In the genomic region with DNA sequence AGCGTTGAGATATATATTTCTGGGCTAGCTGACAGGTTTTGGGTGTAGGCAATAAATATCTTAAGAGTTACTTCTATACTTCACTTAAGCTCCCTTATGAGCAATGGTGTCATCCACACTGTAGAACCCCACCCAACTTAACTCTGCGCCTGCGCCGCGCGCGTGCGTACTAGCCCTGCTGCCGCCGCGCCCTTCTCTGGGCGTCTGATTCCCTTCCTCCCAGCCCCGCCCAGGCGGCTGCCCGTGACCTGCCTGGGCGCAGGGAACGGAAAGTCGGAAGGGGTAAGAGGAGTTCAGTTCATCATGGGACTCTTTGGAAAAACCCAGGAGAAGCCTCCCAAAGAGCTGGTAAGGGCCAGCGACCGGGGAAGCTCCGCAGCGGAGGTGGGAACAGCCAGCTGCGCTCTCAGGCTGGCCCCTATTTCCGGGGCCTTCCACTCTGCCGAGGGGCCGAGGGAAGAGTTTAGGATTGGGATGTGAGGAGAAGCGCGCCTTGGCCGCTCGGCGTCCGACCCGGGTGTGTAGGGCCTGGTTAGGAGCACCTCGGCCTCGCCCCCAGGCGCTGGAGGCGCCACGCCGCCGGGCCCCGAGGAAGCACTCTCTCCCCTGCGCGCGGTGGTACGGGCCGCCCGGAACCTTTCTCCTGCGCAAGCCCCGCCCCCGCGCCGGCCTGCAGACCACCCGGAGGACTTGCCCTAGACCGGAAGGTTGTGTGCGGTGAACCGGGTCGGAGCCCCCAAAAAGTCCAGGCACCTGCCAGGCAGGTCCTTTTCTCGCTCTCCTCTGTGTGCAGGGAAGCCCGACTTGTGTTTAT, we compare ENCODE assay signal across 8 mouse cellular contexts. TPM values are rescaled to one million over a fixed set of nuclear protein-coding genes. Genes with fewer than 3 reads are reported as not detected.
A peak's percentile ranks its signal among the peaks of the same experiment; 100 is the strongest.
DNase-seq lines count a peak whose midpoint lies in the region; ATAC-seq and TF ChIP-seq lines count a peak whose summit lies in the region.

A gene (plus strand): TSS at position 112 of the 814 bp plus-strand sequence.

- WGBS in forebrain, embryonic 10.5 days: under 1% methylated on average over 59 of the region's 59 CpGs
- WGBS in heart, embryonic 15.5 days: under 1% methylated on average over 59 of the region's 59 CpGs
- WGBS in liver, embryonic 14.5 days (ENCODE audit: insufficient replicate concordance): under 1% methylated on average over 57 of the region's 59 CpGs
- 0% methylated on average over 57 of the region's 59 CpGs for WGBS in neural tube, embryonic 11.5 days
- under 1% methylated on average over 55 of the region's 59 CpGs for WGBS in stomach, postnatal 0 days

- H3K4me2 ChIP-seq in heart, embryonic 15.5 days: peak within 1 kb of the TSS; percentile 64
- peak within 1 kb of the TSS; percentile 83 for H3K4me2 ChIP-seq in liver, embryonic 14.5 days (ENCODE audit: low read depth)
- H3K4me2 ChIP-seq in neural tube, embryonic 11.5 days (ENCODE audit: low read depth): peak within 1 kb of the TSS; percentile 36
- peak within 1 kb of the TSS; percentile 62 for H3K4me2 ChIP-seq in stomach, postnatal 0 days (replicated peaks; ENCODE audit: low read depth)

- H3K27ac ChIP-seq in forebrain, embryonic 10.5 days: peak within 1 kb of the TSS; percentile 100
- peak within 1 kb of the TSS; percentile 100 for H3K27ac ChIP-seq in heart, embryonic 15.5 days
- H3K27ac ChIP-seq in liver, embryonic 14.5 days: peak within 1 kb of the TSS; percentile 92
- H3K27ac ChIP-seq in neural tube, embryonic 11.5 days (ENCODE audit: low read depth, low read length): peak within 1 kb of the TSS; percentile 89
- H3K27ac ChIP-seq in stomach, postnatal 0 days (replicated peaks): peak within 1 kb of the TSS; percentile 100

- TF ChIP-seq EP300 in liver, embryonic 14.5 days (IDR thresholded peaks at IDR 0.05; ENCODE audit: low read depth): no peak; the same call in 1 of the 2 replicates
- TF ChIP-seq EP300 in stomach, postnatal 0 days (optimal IDR thresholded peaks at IDR 0.05): peak; percentile 83

- peak within 1 kb of the TSS; percentile 88 for H3K4me3 ChIP-seq in forebrain, embryonic 10.5 days
- peak within 1 kb of the TSS; percentile 85 for H3K4me3 ChIP-seq in heart, embryonic 15.5 days
- H3K4me3 ChIP-seq in liver, embryonic 14.5 days (ENCODE audit: insufficient read depth in 1 of 2, low read depth in 2 of 2, low read length in 2 of 2): peak within 1 kb of the TSS; percentile 89 to 99
- peak within 1 kb of the TSS; percentile 60 for H3K4me3 ChIP-seq in neural tube, embryonic 11.5 days (ENCODE audit: low read depth, low read length)
- H3K4me3 ChIP-seq in stomach, postnatal 0 days (ENCODE audit: low read depth, low read length): peak within 1 kb of the TSS; percentile 93

- H3K36me3 ChIP-seq in forebrain, embryonic 10.5 days (replicated peaks): peaks cover 3% of the 10 kb centered on the region
- H3K36me3 ChIP-seq in heart, embryonic 15.5 days: no peaks in the 10 kb centered on the region
- H3K36me3 ChIP-seq in liver, embryonic 14.5 days (replicated peaks; ENCODE audit: control insufficient read depth, insufficient read depth, low read depth): no peaks in the 10 kb centered on the region
- no peaks in the 10 kb centered on the region for H3K36me3 ChIP-seq in neural tube, embryonic 11.5 days (ENCODE audit: control insufficient read depth, insufficient read depth, low read length)
- H3K36me3 ChIP-seq in stomach, postnatal 0 days (ENCODE audit: control insufficient read depth, insufficient read depth, low read length): 0 out of 2 replicates have a peak, but pooled peaks cover 2% of the 10 kb centered on the region

- no peak for TF ChIP-seq CTCF in liver, embryonic 14.5 days (IDR thresholded peaks at IDR 0.05; ENCODE audit: low read depth)
- 0 out of 2 replicates have a peak, but pooled peaks have one; percentile 1 for TF ChIP-seq CTCF in stomach, postnatal 0 days (IDR thresholded peaks at IDR 0.05; ENCODE audit: low read depth)

- H3K9ac ChIP-seq in heart, embryonic 15.5 days: peak within 1 kb of the TSS; percentile 95
- peak within 1 kb of the TSS; percentile 100 for H3K9ac ChIP-seq in liver, embryonic 14.5 days (replicated peaks)
- H3K9ac ChIP-seq in neural tube, embryonic 11.5 days (ENCODE audit: low read length): peak within 1 kb of the TSS; percentile 91
- peak within 1 kb of the TSS; percentile 98 for H3K9ac ChIP-seq in stomach, postnatal 0 days (ENCODE audit: low read length)

- peak; percentile 92 for ATAC-seq in CD4-positive, CD25-positive, alpha-beta regulatory T cell, adult 4 months
- peak; percentile 98 for ATAC-seq in heart, embryonic 15.5 days (replicated peaks; ENCODE audit: insufficient number of reproducible peaks, insufficient read depth, low FRiP score, low read depth)
- ATAC-seq in liver, embryonic 14.5 days (ENCODE audit: insufficient read depth): peak; percentile 99
- peak; percentile 98 for ATAC-seq in neural tube, embryonic 11.5 days (ENCODE audit: insufficient read depth, low FRiP score, low TSS enrichment)
- ATAC-seq in stomach, postnatal 0 days (ENCODE audit: low FRiP score, low TSS enrichment): peak; percentile 99

- peaks cover 13% of the 10 kb centered on the region for H3K4me1 ChIP-seq in forebrain, embryonic 10.5 days
- peaks cover 3% of the 10 kb centered on the region for H3K4me1 ChIP-seq in heart, embryonic 15.5 days (replicated peaks)
- peaks cover 8 to 11% of the 10 kb centered on the region in 2 experiments; a peak in 3 of 4 replicates for H3K4me1 ChIP-seq in liver, embryonic 14.5 days (replicated peaks; ENCODE audit: control insufficient read depth in 2 of 2, insufficient read depth in 2 of 2, low read length in 1 of 2)
- H3K4me1 ChIP-seq in neural tube, embryonic 11.5 days (ENCODE audit: control insufficient read depth, insufficient read depth, low read length): peaks cover 3% of the 10 kb centered on the region; the same call in 1 of the 2 replicates
- H3K4me1 ChIP-seq in stomach, postnatal 0 days (replicated peaks; ENCODE audit: control insufficient read depth, insufficient read depth): 0 out of 2 replicates have a peak, but pooled peaks cover 2% of the 10 kb centered on the region

- no peaks in the 10 kb centered on the region for H3K27me3 ChIP-seq in forebrain, embryonic 10.5 days (ENCODE audit: poor library complexity, severe bottlenecking)
- no peaks in the 10 kb centered on the region for H3K27me3 ChIP-seq in heart, embryonic 15.5 days
- H3K27me3 ChIP-seq in liver, embryonic 14.5 days (ENCODE audit: control insufficient read depth, insufficient read depth, low read length): no peaks in the 10 kb centered on the region
- no peaks in the 10 kb centered on the region for H3K27me3 ChIP-seq in neural tube, embryonic 11.5 days (ENCODE audit: control insufficient read depth, insufficient read depth, low read length)
- no peaks in the 10 kb centered on the region for H3K27me3 ChIP-seq in stomach, postnatal 0 days (ENCODE audit: control insufficient read depth, insufficient read depth, low read length)

- H3K9me3 ChIP-seq in forebrain, embryonic 10.5 days: no peaks in the 10 kb centered on the region
- H3K9me3 ChIP-seq in heart, embryonic 15.5 days (replicated peaks): no peaks in the 10 kb centered on the region
- no peaks in the 10 kb centered on the region for H3K9me3 ChIP-seq in liver, embryonic 14.5 days (ENCODE audit: control insufficient read depth, low read length)
- H3K9me3 ChIP-seq in neural tube, embryonic 11.5 days (ENCODE audit: control insufficient read depth, low read length): no peaks in the 10 kb centered on the region
- H3K9me3 ChIP-seq in stomach, postnatal 0 days (ENCODE audit: control insufficient read depth, low read length): no peaks in the 10 kb centered on the region

- peak; percentile 97 for DNase-seq in c-Kit-negative CD71-positive TER-119-positive erythroid progenitor cells, embryonic 14.5 days (ENCODE audit: low read depth, low spot score)
- DNase-seq in forebrain, embryonic 10.5 days (ENCODE audit: extremely low spot score, low spot score): peak; percentile 92
- DNase-seq in kidney, postnatal 25 days: peak; percentile 95 to 96
- peak; percentile 87 to 92 (median 89) for DNase-seq in liver, embryonic 14.5 days (ENCODE audit: low read depth in 3 of 3, low spot score in 3 of 3)
- DNase-seq in neural tube, embryonic 11.5 days (ENCODE audit: low spot score): peak; percentile 94
- DNase-seq in stomach, postnatal 0 days (ENCODE audit: low spot score): peak; percentile 97

RNA-seq across cellular contexts. Expression of the gene that starts here (rescaled TPM):
- polyA plus RNA-seq in CD4-positive, CD25-positive, alpha-beta regulatory T cell, adult 4 months (2017; shearing (Covaris generic)): 100 to 1,000 TPM in 1 of 2 experiments, 10 to 100 TPM in 1; 73.3 to 112 TPM
- polyA plus RNA-seq in forebrain, embryonic 10.5 days (2016; fragmentation: Nextera tagmentation; extraction: Ambion mirVana): 45.8 and 46.6 TPM in 2 replicates
- polyA plus RNA-seq in heart, embryonic 15.5 days (2015; fragmentation: Nextera tagmentation; extraction: Ambion mirVana): 62.6 and 63.0 TPM in 2 replicates
- polyA plus RNA-seq in liver, embryonic 14.5 days (2012; rRNA removed): 16.2 and 21.9 TPM in 2 replicates
- polyA plus RNA-seq in liver, embryonic 14.5 days (2014; fragmentation: Nextera tagmentation; extraction: Ambion mirVana): 34.3 and 35.6 TPM in 2 replicates
- 53.7 and 54.3 TPM in 2 replicates for polyA plus RNA-seq in neural tube, embryonic 11.5 days (2014; fragmentation: Nextera tagmentation; extraction: Ambion mirVana)
- polyA plus RNA-seq in stomach, postnatal 0 days (2015; fragmentation: Nextera tagmentation; extraction: Ambion mirVana): 88.5 and 91.4 TPM in 2 replicates

Comparison
In these comparisons a context has a peak if more than half of its experiments do, and no peak if none do; other contexts are left out.
1. Peak in every context shown above with its lines: DNase-seq, ATAC-seq, H3K4me3 ChIP-seq and H3K27ac ChIP-seq.